Mouse (Mus musculus) heart, adult 2 months (tissue): ENCODE results near the gene Arrdc2. TPM values are rescaled to one million over a fixed set of nuclear protein-coding genes. Genes with fewer than 3 reads are reported as not detected.

Experiments
- DNase-seq, 2 experiments: peaks; one replicate each; pipeline ENCODE4 v3.0.0; 2021
- H3K27ac ChIP-seq: fragments of 200-600 bp; 2 replicates; pipeline ENCODE4 v1.8.1; 2022
- H3K27me3 ChIP-seq: fragments of 200-500 bp; 2 replicates; pipeline ENCODE4 v1.6.1; 2012; ENCODE audit warnings: mild to moderate bottlenecking, low read length, inconsistent platforms, mixed read lengths; ENCODE audit not compliant: control insufficient read depth, insufficient read depth
- H3K36me3 ChIP-seq: fragments of 200-500 bp; 2 replicates; pipeline ENCODE4 v1.6.1; 2012; ENCODE audit warnings: low read length, inconsistent platforms; ENCODE audit not compliant: control insufficient read depth, insufficient read depth
- H3K4me1 ChIP-seq: fragments of 200-500 bp; 2 replicates; pipeline ENCODE4 v1.6.1; 2011; ENCODE audit warnings: low read length; ENCODE audit not compliant: control insufficient read depth, insufficient read depth
- H3K4me3 ChIP-seq: fragments of 200-600 bp; 2 replicates; pipeline ENCODE4 v1.8.1; 2022
- H3K79me2 ChIP-seq: fragments of 200-500 bp; replicated peaks from 2 replicates; pipeline ENCODE4 v1.6.1; 2012; ENCODE audit warnings: mild to moderate bottlenecking, inconsistent platforms, low read length, moderate library complexity, mixed read lengths; ENCODE audit not compliant: control insufficient read depth, insufficient read depth
- H3K9ac ChIP-seq: fragments of 200-500 bp; 2 replicates; pipeline ENCODE4 v1.6.1; 2012; ENCODE audit warnings: low read depth, mild to moderate bottlenecking, control low read depth, inconsistent platforms, low read length, mixed read lengths
- CTCF ChIP-seq: fragments of 200-600 bp; IDR thresholded peaks from 2 replicates; pipeline ENCODE4 v1.8.1; 2022; ENCODE audit warnings: antibody characterized with exemption, mild to moderate bottlenecking, moderate library complexity
- EP300 ChIP-seq: fragments of 200-500 bp; IDR thresholded peaks from 2 replicates; pipeline ENCODE4 v1.6.1; 2011; ENCODE audit warnings: low read depth, low read length, control low read depth; ENCODE audit not compliant: insufficient read depth
- POLR2A ChIP-seq: fragments of 200-500 bp; IDR thresholded peaks from 2 replicates; pipeline ENCODE4 v1.6.1; 2011; ENCODE audit warnings: mild to moderate bottlenecking, low read depth, low read length, control low read depth; ENCODE audit not compliant: insufficient read depth
- WGBS: fragments of 180-500 bp; shearing (Covaris S2); methylation state at CpG from one replicate; pipeline ENCODE4 v1.1.7; 2018; 5-methylcytosine and 5-hydroxymethylcytosine counted together
- intact Hi-C: fragments of 180-260 bp; cut with DNase I; formaldehyde crosslinking; loops from one replicate; pipeline ENCODE4 v1.15.1; 2025
- polyA plus RNA-seq: library from polyadenylated mRNA; depleted of rRNA; stranded (reverse); fragments of >200 nt; gene quantifications from 2 replicates; pipeline ENCODE4 v1.2.3, GENCODE M21; 2012
- total RNA-seq, 2 experiments: library from RNA; stranded (reverse); gene quantifications; 2 replicates each; pipeline ENCODE4 v1.2.3; 2021

Gene Arrdc2
- total and polyA plus RNA-seq, 3 experiments, result 8.9 to 36.2 (median 18.6) TPM

DNA sequence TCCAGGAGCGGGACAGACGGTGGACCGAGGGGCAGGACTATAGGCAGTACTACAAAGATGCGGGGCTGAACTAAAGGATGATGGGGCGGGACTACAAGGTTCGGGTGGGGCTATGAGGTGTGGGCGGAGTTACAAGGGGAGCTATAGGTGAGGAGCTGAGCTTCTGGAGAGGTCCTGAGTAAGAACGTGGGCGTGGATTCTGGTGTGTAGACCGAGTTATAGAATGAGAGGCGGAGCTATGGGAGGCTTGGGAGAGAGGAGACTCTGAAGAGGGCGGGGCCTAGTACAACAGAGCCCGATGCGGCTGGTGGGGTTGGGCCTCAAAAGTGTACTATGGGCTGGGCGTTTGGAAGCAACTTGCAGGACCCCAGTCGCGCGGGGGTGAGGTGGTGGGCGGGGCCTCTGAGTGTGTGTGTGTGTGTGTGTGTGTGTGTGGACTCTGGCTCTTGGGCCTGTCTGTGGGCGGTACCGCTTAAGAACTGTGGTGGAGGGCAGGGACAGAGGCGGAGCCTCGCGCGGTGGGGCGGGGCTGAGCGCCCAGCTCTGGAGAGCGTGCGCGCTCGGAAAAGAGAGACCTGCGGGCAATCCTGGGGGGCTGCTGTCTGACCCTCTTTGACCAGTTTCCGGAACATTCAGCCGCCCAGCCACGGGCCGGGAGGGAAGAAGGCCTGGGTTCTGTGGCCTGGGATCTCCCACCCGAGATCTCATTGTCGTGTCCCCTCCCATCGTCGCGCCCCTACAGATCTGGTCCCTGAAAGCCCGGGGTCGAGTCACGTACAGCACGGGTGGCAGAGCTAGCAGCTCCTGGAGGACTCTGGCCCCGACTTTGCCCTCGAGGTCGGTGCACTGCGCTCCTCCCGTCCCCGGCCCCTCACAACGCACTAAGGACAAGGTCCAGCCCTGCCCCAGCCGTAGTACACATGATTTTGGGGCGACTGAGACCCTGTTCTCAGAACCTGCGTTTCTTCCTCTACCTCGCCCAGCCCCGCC is 42.1 kb downstream of the Arrdc2 start:
- intact Hi-C loops, result loop anchor here (2.0 kb wide), 1 partner anchor 21 kb away; the partner anchor contains the start of gene Pik3r2
- no peaks in the 10 kb centered on the region for H3K79me2 ChIP-seq
- TF ChIP-seq POLR2A (no peak), CTCF (no peak), EP300 (no peak)
- WGBS, result 2% methylated on average over 53 of the region's 57 CpGs
- H3K27me3 ChIP-seq, result no peaks in the 10 kb centered on the region
- no peaks in the 10 kb centered on the region for H3K36me3 ChIP-seq
- H3K9ac ChIP-seq, result peak overlapping the region; percentile 64
- H3K4me1 ChIP-seq, result peaks cover 3% of the 10 kb centered on the region; the same call in 1 of the 2 replicates
- peak overlapping the region; percentile 61 for H3K4me3 ChIP-seq
- H3K27ac ChIP-seq, result peak overlapping the region; percentile 9
- DNase-seq, result peak; percentile 90 to 91

DNA sequence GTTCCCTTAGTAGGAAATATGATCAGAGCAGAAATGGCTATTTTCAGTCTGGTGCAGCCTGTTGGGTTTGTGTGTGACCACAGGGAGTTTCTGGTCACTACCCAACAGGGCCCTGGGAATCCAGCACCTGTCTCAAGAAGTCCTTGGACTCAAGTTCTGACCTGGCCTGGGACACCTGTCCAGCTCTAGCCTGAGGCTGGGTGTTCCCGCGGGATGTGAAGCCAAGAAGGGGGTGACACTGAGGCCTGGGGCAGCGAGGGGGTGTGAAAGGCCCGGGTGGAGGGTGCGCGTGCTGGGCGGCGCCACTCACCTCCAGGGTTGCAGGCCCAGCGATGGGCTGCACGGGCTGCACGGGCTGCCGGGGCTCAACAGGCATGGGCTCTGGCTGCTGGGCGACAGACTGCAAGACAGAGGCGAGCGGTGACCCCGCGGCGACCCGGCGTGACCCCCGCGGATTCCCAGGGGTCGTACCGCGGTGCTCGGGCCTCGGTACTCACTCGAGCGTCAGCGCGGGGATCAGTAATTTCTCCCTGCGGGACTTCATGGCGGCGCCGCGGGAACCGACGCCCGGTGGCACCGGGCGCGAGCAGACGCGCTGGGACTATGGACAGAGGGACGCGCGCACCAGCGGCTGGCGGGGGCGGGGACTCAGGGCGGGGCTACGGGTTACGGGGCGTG is 43.0 kb downstream of the Arrdc2 start:
- intact Hi-C loops, result loop anchor here (2.0 kb wide), 1 partner anchor 20 kb away; the partner anchor contains the start of gene Pik3r2
- Histone ChIP-seq H3K4me3 (peak overlapping the region; percentile 61), H3K27ac (peak overlapping the region; percentile 39; the same call in 1 of the 2 replicates), H3K9ac (peak overlapping the region; percentile 73), H3K4me1 (peaks cover 5% of the 10 kb centered on the region), H3K36me3 (no peaks in the 10 kb centered on the region), H3K27me3 (no peaks in the 10 kb centered on the region), H3K79me2 (no peaks in the 10 kb centered on the region)
- TF ChIP-seq POLR2A (0 out of 2 replicates have a peak, but pooled peaks have one; percentile 21), CTCF (no peak), EP300 (no peak)
- no peak for DNase-seq
- WGBS, result 8% methylated on average over 54 of the region's 54 CpGs

DNA sequence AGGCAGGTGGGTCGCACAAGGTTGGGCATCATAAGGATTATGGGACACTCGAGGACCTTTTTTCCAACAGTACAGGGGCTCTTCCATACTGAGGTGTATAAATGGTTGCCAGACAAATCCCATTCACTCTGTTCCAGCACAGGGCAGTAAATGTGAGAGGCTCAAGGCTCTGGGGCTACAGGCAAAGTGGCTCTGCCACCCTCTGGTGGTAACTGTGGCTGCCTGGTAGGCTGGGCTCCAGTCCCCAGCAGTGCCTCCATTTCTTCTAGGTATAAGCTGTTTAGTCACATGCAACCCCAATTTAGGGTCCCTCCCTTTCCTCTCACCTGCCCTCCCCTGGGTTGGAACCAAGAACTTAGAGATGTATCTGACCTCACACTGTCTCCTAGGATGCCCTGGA is 44.1 kb downstream of the Arrdc2 start:
- WGBS, result 89% methylated on average over 2 of the region's 2 CpGs
- Histone ChIP-seq H3K4me1 (peaks cover 6% of the 10 kb centered on the region), H3K27ac (no peak overlapping the region), H3K9ac (no peak overlapping the region), H3K36me3 (no peaks in the 10 kb centered on the region), H3K4me3 (no peak overlapping the region), H3K79me2 (no peaks in the 10 kb centered on the region), H3K27me3 (no peaks in the 10 kb centered on the region)
- intact Hi-C loops, result no loop called here
- no peak for TF ChIP-seq EP300
- TF ChIP-seq POLR2A, result no peak
- TF ChIP-seq CTCF, result peak; percentile 35
- no peak for DNase-seq

DNA sequence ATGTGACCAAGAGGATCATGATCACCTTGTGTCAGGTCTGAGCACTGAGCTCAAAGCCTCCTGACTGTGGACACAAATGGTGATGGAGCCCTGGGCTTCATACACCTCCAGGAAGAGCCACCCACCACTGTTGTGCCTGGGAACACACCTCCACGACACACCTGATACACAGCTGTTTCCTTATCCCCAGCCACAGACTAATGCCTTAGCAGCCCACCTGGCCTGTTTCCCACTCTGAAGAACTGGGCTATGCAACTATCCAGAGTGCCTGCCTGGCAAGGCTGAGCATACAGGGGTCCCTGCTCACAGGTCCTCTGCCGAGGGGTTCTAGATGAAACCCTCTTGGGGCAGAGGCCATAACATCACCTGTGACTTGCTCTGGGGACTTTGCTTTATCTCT is 45.3 kb downstream of the Arrdc2 start:
- no peak overlapping the region for H3K27ac ChIP-seq
- no peaks in the 10 kb centered on the region for H3K27me3 ChIP-seq
- no peak overlapping the region for H3K9ac ChIP-seq
- peaks cover 6% of the 10 kb centered on the region for H3K4me1 ChIP-seq
- intact Hi-C loops, result no loop called here
- no peaks in the 10 kb centered on the region for H3K36me3 ChIP-seq
- H3K79me2 ChIP-seq, result no peaks in the 10 kb centered on the region
- H3K4me3 ChIP-seq, result no peak overlapping the region
- no peak for DNase-seq
- 74% methylated on average over 2 of the region's 2 CpGs for WGBS
- no peak for TF ChIP-seq POLR2A
- no peak for TF ChIP-seq CTCF
- no peak for TF ChIP-seq EP300

DNA sequence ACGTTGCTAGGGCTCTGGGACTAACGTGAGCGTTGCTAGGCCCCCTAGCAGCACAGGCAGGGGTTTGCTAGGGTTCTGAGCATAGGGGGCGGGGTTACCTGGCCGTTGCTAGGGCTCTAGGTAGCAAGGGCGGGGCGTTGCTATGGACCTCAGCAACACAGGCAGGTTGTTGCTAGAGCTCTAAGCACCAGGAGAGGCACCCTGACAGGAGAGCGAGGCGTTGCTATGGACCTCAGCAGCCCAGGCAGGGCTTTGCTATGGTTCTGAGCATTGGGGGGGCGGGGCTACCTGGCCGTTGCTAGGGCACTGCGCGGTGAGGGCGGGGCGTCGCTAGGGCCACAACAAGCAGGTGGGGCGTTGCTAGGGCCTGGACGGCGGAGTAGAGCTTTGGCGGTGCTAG is 46.8 kb downstream of the Arrdc2 start:
- Histone ChIP-seq H3K9ac (peak overlapping the region; percentile 9; the same call in 1 of the 2 replicates), H3K79me2 (no peaks in the 10 kb centered on the region), H3K4me1 (peaks cover 3% of the 10 kb centered on the region), H3K27ac (peak overlapping the region; percentile 41; the same call in 1 of the 2 replicates), H3K36me3 (no peaks in the 10 kb centered on the region), H3K4me3 (peak overlapping the region; percentile 92), H3K27me3 (no peaks in the 10 kb centered on the region)
- 4% methylated on average over 20 of the region's 20 CpGs for WGBS
- TF ChIP-seq POLR2A (no peak), CTCF (no peak), EP300 (no peak)
- intact Hi-C loops, result loop anchor here (1.0 kb wide), 1 partner anchor 12 kb away; no protein-coding TSS in a partner anchor
- no peak for DNase-seq
